Mouse (Mus musculus) spleen, postnatal 36 days (tissue): ENCODE results near the gene Dcpp2.
A peak's percentile ranks its signal among the peaks of the same experiment; 100 is the strongest.
"Not testable (repeated sequence)": the region's sequence is repeated elsewhere in the genome, so short reads cannot be mapped to it uniquely, and the experiment has no call there.

Experiments
- DNase-seq, 2 experiments: peaks; one replicate each; pipeline ENCODE4 v3.0.0; 2022; ENCODE audit warnings: low spot score in 2 of 2, mixed read lengths in 1 of 2

The Dcpp2 gene

GRCm38 (mm10) chr17:23880576-23880975 lies at the start of gene Dcpp2, which contains the start of gene Dcpp1:
Dcpp2 (plus strand) TSS chr17:23880880.
Dcpp1 (plus strand) TSS chr17:23880876.
- not testable (repeated sequence) for DNase-seq

- DNase-seq, result no peak
Observed at GRCm38 (mm10) chr17:23831201-23831600, 49.5 kb upstream of the Dcpp2 start.

GRCm38 (mm10) chr17:23836006-23836575 lies 44.6 kb upstream of the Dcpp2 start, which contains the start of gene Prss33:
Prss33 (minus strand) TSS chr17:23836056.
- DNase-seq, result no peak

- DNase-seq, result peak; percentile 32 to 56
Observed at GRCm38 (mm10) chr17:23841145-23841544, 39.5 kb upstream of the Dcpp2 start.

DNA sequence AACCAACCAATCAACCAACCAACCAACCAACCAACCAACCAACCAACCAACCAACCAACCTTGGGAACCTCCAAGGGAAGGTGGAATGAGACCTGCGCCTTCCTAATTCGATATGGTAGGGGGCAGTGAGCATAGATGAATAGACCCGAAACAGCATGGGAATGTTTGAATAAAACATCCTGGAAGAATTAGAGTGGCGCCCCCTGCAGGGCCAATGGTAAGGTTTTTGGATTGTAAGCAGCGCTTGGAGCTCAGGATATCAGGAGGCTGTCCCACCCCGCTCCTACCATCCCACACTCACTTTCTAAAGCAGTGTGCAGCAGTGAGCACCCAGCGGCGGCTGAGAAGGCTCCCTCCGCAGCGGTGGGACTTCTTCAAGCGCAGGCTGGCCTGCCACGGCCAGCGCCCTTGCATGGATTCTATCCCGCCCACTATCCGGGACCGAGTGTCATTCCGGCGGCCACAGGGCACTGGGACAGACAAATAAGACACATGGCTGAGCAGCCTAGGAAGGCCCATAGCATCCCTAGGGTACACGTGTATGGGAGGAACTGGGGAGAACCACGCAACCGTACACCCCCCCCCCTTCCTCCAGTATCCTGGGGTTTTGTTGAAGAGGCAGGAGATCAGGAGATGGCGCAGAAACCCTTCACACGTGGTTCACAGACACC lies 37.4 kb upstream of the Dcpp2 start:
- no peak for DNase-seq

GRCm38 (mm10) chr17:23843812-23844273 lies 36.8 kb upstream of the Dcpp2 start, which contains the start of the genes Prss32 and Prss41:
Prss32 (plus strand) TSS chr17:23843855.
Prss41 (minus strand) TSS chr17:23844172.
- DNase-seq, result peak; percentile 42 to 57

GRCm38 (mm10) chr17:23850028-23850427 lies 30.7 kb upstream of the Dcpp2 start:
- no peak for DNase-seq

DNA sequence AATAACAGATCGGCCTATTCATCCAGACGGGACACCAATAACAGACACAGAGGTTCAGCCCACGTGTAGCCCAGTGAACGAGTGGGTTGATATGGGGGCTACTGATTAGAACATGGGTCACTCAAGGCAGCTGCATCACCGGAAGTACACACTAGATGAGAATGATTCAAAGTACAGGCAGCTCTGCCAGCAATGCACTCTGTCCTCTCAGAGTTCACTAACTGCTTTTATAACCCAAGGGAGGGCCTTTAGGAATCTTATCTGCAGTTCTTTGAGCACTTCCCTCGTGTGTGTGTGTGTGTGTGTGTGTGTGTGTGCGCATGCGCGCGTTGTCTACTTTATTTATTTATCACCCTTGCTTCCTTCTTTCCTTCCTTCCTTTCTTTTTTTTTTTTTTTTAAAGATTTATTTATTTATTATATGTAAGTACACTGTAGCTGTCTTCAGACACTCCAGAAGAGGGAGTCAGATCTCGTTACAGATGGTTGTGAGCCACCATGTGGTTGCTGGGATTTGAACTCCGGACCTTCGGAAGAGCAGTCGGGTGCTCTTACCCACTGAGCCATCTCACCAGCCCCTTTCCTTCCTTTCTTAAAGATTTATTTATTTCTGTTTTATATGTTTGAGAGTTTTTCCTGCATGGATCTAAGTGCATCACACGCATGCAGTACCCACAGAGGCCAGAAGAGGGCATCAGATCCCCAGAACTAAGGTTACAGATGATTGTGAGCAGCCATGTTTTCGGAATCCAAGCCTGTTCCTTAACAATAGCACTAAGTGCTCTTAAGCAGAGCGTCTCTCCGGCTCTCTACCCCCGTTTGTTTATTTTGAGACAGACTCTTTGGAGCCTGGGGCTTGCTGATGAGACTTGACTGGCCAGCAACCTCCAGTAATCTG lies 29.6 kb upstream of the Dcpp2 start:
- DNase-seq, result peak in 1 of 2 experiments; percentile 28

- peak; percentile 34 to 46 for DNase-seq
Observed at GRCm38 (mm10) chr17:23853292-23853691, 27.4 kb upstream of the Dcpp2 start.

DNA sequence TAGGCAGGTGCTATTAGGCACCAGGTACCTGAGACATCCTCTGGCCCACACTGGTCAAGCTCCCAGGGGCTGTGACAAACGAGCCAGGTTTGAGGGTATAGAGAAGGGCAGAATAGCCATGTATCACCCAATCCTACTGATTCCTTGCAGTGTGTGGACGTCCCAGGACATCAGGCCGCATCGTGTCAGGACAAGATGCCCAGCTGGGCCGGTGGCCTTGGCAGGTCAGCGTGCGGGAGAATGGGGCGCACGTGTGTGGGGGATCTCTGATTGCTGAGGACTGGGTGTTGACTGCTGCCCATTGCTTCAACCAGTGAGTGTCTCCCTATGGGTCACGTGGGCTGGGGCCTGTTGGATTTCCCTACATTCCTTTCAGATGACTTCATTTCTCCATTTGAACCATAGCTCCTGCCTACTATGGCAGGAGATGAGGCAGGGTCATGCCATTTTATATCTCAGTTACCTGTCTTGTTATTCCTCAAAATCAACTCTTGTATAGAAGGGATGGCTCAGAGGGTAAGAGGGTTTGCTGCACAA lies 26.4 kb upstream of the Dcpp2 start:
- no peak for DNase-seq

GRCm38 (mm10) chr17:23857193-23857592 lies 23.5 kb upstream of the Dcpp2 start:
- no peak for DNase-seq

DNA sequence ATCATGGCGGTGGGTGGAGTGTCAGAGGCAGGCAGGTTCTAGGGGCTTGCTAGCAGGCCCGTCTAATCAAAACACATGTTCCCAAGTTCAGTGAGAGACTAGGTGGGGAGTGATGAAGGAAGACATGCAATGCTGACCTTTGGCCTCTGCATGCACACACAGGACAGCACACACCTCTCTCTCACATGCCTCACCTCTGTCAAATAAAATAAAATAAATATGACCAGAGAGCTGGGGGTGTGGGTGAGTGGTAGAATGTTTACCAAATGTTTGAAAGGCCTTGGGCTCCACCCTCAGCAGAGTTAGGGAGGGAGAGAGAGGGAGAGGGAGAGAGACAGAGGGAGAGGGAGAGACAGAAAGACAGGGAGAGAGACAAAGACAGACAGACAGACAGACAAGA lies 22.8 kb upstream of the Dcpp2 start:
- DNase-seq, result no peak

DNA sequence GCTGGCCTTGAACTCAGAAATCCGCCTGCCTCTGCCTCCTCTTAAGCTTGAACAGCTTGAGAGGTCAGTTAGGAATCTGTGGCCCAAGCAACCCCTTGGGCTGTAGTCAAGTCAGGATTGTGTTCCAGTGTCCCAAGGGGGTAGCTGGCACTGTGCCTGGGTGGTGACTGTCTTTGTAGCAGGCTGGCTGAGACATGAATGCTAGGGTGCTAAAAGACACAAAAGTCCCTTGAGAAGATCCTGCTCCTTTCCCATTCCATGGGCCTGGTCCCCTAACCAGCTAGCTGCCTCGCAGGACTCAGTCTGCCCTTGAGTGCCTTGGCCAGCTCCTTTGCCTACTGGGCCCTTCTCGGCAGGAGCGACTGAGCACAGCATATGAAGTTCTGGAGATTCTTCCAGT lies 17.8 kb upstream of the Dcpp2 start:
- DNase-seq, result no peak

GRCm38 (mm10) chr17:23867756-23868155 lies 12.9 kb upstream of the Dcpp2 start, which contains the start of gene Prss21:
Prss21 (plus strand) TSS chr17:23868056.
- no peak for DNase-seq

- no peak for DNase-seq
Observed at GRCm38 (mm10) chr17:23868513-23868912, 12.2 kb upstream of the Dcpp2 start.

DNA sequence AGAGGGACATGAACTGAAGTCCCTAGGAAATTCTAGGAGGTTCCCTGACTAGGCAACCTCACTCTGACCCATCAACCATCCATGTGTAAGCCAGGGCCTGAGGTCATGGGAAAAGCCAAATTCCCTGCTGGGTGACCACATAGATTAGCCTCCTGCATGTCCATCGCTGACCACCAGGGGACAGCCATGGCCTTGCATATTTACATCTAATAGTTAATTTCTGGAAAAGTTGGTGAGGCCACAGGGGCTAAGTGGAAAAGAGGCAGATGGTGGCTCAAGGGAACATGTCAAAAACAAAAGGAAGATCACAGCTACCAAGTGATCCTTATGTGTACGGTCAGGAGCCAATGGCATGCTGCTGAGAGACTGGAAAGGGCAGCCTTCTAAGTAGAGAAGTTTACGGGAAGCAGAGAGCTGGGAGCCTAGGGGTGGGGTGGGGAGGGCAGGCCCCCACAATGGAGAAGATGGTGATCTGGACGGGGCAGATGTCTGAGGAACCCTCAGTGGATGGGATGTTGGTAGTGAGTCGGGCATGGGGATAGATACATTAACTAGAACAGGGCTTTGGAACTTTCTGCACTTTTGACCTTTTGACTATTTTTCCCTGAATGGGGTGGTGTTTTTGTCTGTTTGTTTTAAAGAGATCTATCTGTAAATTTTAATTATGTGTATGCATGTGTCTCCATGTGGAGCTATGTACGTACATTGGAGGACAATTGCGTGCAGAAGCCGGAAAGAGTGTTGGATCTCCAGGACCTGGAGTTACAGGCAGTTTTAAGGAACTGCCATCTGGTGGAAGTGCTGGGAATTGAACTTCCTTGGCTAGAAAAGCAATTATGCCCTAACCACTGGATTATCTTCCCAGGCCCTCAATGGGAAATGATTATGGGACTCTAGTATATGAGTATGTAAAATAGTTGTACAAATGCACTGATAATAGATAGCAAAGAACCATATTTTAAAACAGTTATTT lies 6.5 kb upstream of the Dcpp2 start:
- DNase-seq, result no peak

DNA sequence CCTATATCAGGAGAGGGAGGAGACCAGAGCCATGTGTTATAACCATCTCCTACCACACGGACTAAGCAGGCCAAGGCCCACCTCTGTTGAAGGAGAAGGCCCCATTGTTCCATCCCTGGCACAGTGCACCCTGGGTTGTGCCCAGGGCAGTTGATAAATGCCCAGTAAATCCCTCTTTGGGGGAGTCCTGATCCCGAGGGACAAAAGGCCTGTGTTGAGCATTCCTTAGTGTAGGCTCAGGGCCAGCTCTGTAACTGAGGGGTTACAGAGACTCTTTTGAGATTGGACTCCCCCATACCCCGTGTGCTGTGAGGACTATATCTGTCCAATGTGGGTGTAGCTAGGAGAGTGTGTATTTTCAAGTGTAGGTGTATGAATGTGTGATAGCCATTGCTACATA lies 3.9 kb upstream of the Dcpp2 start:
- DNase-seq, result no peak

DNA sequence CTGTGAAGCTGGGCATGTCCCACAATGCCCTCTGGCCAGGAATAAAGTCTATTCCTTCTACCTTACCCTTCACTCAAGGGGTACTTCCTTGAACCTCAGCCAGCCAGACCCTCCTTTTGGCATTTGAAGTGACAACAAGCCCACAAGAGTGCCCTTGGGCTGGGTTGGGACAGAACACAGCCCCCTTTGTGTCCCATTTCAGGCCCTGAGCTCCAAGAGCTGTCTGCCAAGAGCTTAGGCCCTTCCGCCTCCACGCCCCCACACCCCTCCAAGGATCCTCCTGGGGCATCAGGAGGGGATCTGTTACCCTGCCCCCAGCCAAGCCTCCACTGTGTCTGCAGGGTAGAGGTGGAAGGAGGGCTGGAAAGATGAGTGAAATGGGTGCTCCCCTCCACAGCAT lies 3.5 kb upstream of the Dcpp2 start:
- no peak for DNase-seq

- not testable (repeated sequence) for DNase-seq
Observed at GRCm38 (mm10) chr17:23917158-23917557, 36.5 kb downstream of the Dcpp2 start, which contains the start of gene Dcpp3. Dcpp3 (plus strand) TSS chr17:23917458.

- peak; percentile 90 to 91 for DNase-seq
Observed at GRCm38 (mm10) chr17:23924531-23925007, 43.9 kb downstream of the Dcpp2 start.
